10 mouse cellular contexts compared by ENCODE assay signal in the genomic region with DNA sequence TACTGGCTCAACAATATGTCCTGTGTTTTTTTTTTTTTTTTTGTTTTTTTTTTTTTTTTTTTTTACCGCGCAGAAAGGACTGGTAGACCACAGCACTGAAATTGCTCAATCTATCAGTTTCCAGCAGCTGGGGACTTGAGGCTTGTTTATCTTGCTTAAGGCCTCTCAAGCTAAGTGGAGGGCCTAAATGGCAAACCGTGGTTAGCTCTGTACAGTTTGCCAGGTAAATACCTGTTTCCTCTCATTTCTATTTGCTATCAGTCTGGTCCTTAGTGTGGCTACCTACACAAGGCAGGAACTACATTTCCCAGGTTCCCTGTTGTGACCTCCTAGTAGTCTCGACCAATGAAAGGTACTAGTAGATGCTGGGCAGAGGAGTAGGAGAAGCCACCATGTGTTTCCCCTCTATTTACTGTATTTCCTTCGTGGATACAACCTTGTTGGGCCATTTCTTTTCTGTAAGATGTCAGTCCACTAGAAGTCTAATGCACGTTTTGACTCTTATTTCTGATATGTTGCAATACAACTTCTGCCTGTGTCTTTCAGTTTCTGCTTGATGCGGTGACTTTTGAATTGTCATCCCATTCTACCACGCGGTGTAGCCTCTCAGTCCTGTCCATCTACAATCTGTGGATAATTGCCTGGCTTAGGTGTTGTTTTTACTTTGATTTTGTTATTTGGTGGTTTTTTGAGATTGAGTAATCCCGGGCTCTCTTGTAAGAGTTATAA.
DNase-seq lines count a peak whose midpoint lies in the region; ATAC-seq and TF ChIP-seq lines count a peak whose summit lies in the region.
"Had no signal": no experiment of that assay in that cellular context is flagged by ENCODE, and none has a peak within 500 bp of the region (broad histone marks: within the 10 kb centered on the region; RNA-seq: fewer than 3 reads in every experiment).

No protein-coding gene starts in this region.

- H3K79me2 ChIP-seq in MEL (ENCODE audit: control insufficient read depth, insufficient read depth, low read length, poor library complexity), result no peaks in the 10 kb centered on the region
- H3K79me2 ChIP-seq in macrophage (ENCODE audit: inconsistent target), result no peaks in the 10 kb centered on the region

- TF ChIP-seq RAD21 in MEL (IDR thresholded peaks at IDR 0.05; ENCODE audit: low read depth, low read length), result no peak

- H3K27me3 ChIP-seq in MEL (ENCODE audit: control insufficient read depth in 1 of 2, insufficient read depth in 2 of 2, low read length in 2 of 2), result no peaks in the 10 kb centered on the region
- no peaks in the 10 kb centered on the region for H3K27me3 ChIP-seq in liver, postnatal 0 days (ENCODE audit: insufficient read depth, low read length)
- no peaks in the 10 kb centered on the region for H3K27me3 ChIP-seq in midbrain, embryonic 16.5 days (ENCODE audit: control insufficient read depth, insufficient read depth, low read depth, low read length)
- H3K27me3 ChIP-seq in forebrain, embryonic 15.5 days, result no peaks in the 10 kb centered on the region
- H3K27me3 ChIP-seq: heart, embryonic 13.5 days had no signal

- H3K27ac ChIP-seq in MEL (ENCODE audit: control insufficient read depth, low read depth, low read length) (0 out of 2 replicates have a peak overlapping the region, but pooled peaks have one; percentile 27), macrophage (no peak overlapping the region)
- H3K27ac ChIP-seq in liver, postnatal 0 days (ENCODE audit: low read depth), result no peak overlapping the region; the same call in 1 of the 2 replicates
- H3K27ac ChIP-seq in midbrain, embryonic 16.5 days (ENCODE audit: low read length), result no peak overlapping the region
- H3K27ac ChIP-seq in forebrain, embryonic 15.5 days (replicated peaks), result no peak overlapping the region
- H3K27ac ChIP-seq: heart, embryonic 13.5 days had no signal

- H3K4me1 ChIP-seq in MEL (ENCODE audit: control insufficient read depth in 1 of 2, insufficient read depth in 2 of 2, low read length in 2 of 2), result peaks cover 2 to 3% of the 10 kb centered on the region in 2 experiments
- H3K4me1 ChIP-seq in liver, postnatal 0 days (ENCODE audit: insufficient read depth), result 0 out of 2 replicates have a peak, but pooled peaks cover 2% of the 10 kb centered on the region
- H3K4me1 ChIP-seq in midbrain, embryonic 16.5 days (ENCODE audit: control insufficient read depth, insufficient read depth, low read length), result no peaks in the 10 kb centered on the region
- no peaks in the 10 kb centered on the region for H3K4me1 ChIP-seq in forebrain, embryonic 15.5 days
- H3K4me1 ChIP-seq: heart, embryonic 13.5 days had no signal

- peak; percentile 78 to 83 for TF ChIP-seq EP300 in MEL (IDR thresholded peaks at IDR 0.05; ENCODE audit: low read depth in 1 of 2, low read length in 2 of 2)
- peak; percentile 76 for TF ChIP-seq EP300 in liver, postnatal 0 days (IDR thresholded peaks at IDR 0.05; ENCODE audit: low read depth)

- DNase-seq in MEL (ENCODE audit: low read depth, low spot score), result peak; percentile 86
- DNase-seq in liver, postnatal 0 days, result peak; percentile 24
- no peak for DNase-seq in cerebellum, adult 9-11 months
- DNase-seq in cerebellum, postnatal 10 days, result no peak

- TF ChIP-seq CTCF in MEL (IDR thresholded peaks at IDR 0.05 in 2 of 3, conservative IDR thresholded peaks at IDR 0.05 in 1 of 3; ENCODE audit: control insufficient read depth in 1 of 3, insufficient read depth in 1 of 3, low read depth in 2 of 3, low read length in 3 of 3, poor library complexity in 1 of 3, severe bottlenecking in 1 of 3), result no peak
- no peak for TF ChIP-seq CTCF in liver, postnatal 0 days (IDR thresholded peaks at IDR 0.05; ENCODE audit: low read depth)

- H3K36me3 ChIP-seq in MEL (ENCODE audit: control insufficient read depth in 1 of 2, insufficient read depth in 2 of 2, low read length in 2 of 2) (peaks cover 0 to 10% of the 10 kb centered on the region in 2 experiments; a peak in 2 of 4 replicates), macrophage (ENCODE audit: inconsistent target) (no peaks in the 10 kb centered on the region)
- no peaks in the 10 kb centered on the region for H3K36me3 ChIP-seq in liver, postnatal 0 days (replicated peaks; ENCODE audit: insufficient read depth, low read length)
- no peaks in the 10 kb centered on the region for H3K36me3 ChIP-seq in midbrain, embryonic 16.5 days (ENCODE audit: control insufficient read depth, insufficient read depth, low read length)
- H3K36me3 ChIP-seq in forebrain, embryonic 15.5 days, result no peaks in the 10 kb centered on the region
- H3K36me3 ChIP-seq: heart, embryonic 13.5 days had no signal

- H3K9ac ChIP-seq in MEL (ENCODE audit: control insufficient read depth, low read depth, low read length, poor library complexity, severe bottlenecking), result peak overlapping the region; percentile 15; the same call in 1 of the 2 replicates
- no peak overlapping the region for H3K9ac ChIP-seq in liver, postnatal 0 days (replicated peaks)
- no peak overlapping the region for H3K9ac ChIP-seq in midbrain, embryonic 16.5 days (ENCODE audit: low read depth, low read length)
- H3K9ac ChIP-seq in forebrain, embryonic 15.5 days (replicated peaks), result no peak overlapping the region
- H3K9ac ChIP-seq: heart, embryonic 13.5 days had no signal

- ATAC-seq in erythroblast, adult 5-6 weeks (replicated peaks; ENCODE audit: low FRiP score, poor library complexity, severe bottlenecking), result peak; percentile 93
- peak; percentile 89 for ATAC-seq in liver, postnatal 0 days
- no peak for ATAC-seq in midbrain, embryonic 16.5 days
- ATAC-seq in forebrain, embryonic 15.5 days (replicated peaks), result no peak
- ATAC-seq: hindbrain, embryonic 16.5 days had no signal

- 42% methylated on average over 10 of the region's 10 CpGs for WGBS in liver, postnatal 0 days (ENCODE audit: insufficient replicate concordance)
- WGBS in macrophage (ENCODE audit: missing documents), result 3% methylated on average over 8 of the region's 10 CpGs
- WGBS in midbrain, embryonic 16.5 days, result 89% methylated on average over 10 of the region's 10 CpGs
- 88% methylated on average over 10 of the region's 10 CpGs for WGBS in forebrain, embryonic 15.5 days

- H3K4me2 ChIP-seq in liver, postnatal 0 days (ENCODE audit: low read depth, low read length), result peak overlapping the region; percentile 39
- no peak overlapping the region for H3K4me2 ChIP-seq in midbrain, embryonic 16.5 days (ENCODE audit: low read length)
- no peak overlapping the region for H3K4me2 ChIP-seq in forebrain, embryonic 15.5 days (replicated peaks)
- H3K4me2 ChIP-seq: heart, embryonic 13.5 days had no signal

- TF ChIP-seq POLR2A in MEL (IDR thresholded peaks at IDR 0.05; ENCODE audit: control insufficient read depth in 1 of 2, insufficient read depth in 1 of 2, low read depth in 1 of 2, low read length in 2 of 2, poor library complexity in 1 of 2), result no peak

- H3K4me3 ChIP-seq in MEL (ENCODE audit: control insufficient read depth in 1 of 2, insufficient read depth in 1 of 2, low read depth in 2 of 2, low read length in 2 of 2) (peak overlapping the region; percentile 22 to 46), macrophage (ENCODE audit: inconsistent target) (peak overlapping the region; percentile 19; the same call in 1 of the 2 replicates)
- H3K4me3 ChIP-seq in liver, postnatal 0 days (ENCODE audit: low read depth, low read length), result peak overlapping the region; percentile 0; the same call in 1 of the 2 replicates
- no peak overlapping the region for H3K4me3 ChIP-seq in midbrain, embryonic 16.5 days (ENCODE audit: low read depth, low read length)
- no peak overlapping the region for H3K4me3 ChIP-seq in forebrain, embryonic 15.5 days
- H3K4me3 ChIP-seq: heart, embryonic 13.5 days had no signal

- H3K9me3 ChIP-seq in MEL (replicated peaks; ENCODE audit: insufficient read depth, low read length), result no peaks in the 10 kb centered on the region
- H3K9me3 ChIP-seq in liver, postnatal 0 days (ENCODE audit: low read length), result no peaks in the 10 kb centered on the region
- no peaks in the 10 kb centered on the region for H3K9me3 ChIP-seq in midbrain, embryonic 16.5 days (replicated peaks; ENCODE audit: control insufficient read depth, low read length, poor library complexity, severe bottlenecking)
- H3K9me3 ChIP-seq in forebrain, embryonic 15.5 days, result no peaks in the 10 kb centered on the region
- H3K9me3 ChIP-seq: heart, embryonic 13.5 days had no signal

TF ChIP-seq in MEL, 35 proteins besides CTCF, POLR2A, EP300 and RAD21 (continues in another document):
- no peak for TF ChIP-seq MXI1 (IDR thresholded peaks at IDR 0.05; ENCODE audit: low read depth, low read length)
- TF ChIP-seq ZNF384 (IDR thresholded peaks at IDR 0.05; ENCODE audit: low read depth, low read length), result peak; percentile 99
- no peak for TF ChIP-seq CHD1 (IDR thresholded peaks at IDR 0.05; ENCODE audit: low read depth, low read length)
- TF ChIP-seq GABPA (IDR thresholded peaks at IDR 0.05; ENCODE audit: low read depth, low read length), result no peak
- peak; percentile 19; the same call in 1 of the 2 replicates for TF ChIP-seq SIN3A (IDR thresholded peaks at IDR 0.05; ENCODE audit: low read length)
- TF ChIP-seq JUND (IDR thresholded peaks at IDR 0.05; ENCODE audit: low read depth, low read length), result no peak
- TF ChIP-seq MAZ (IDR thresholded peaks at IDR 0.05; ENCODE audit: low read depth, low read length), result no peak
- TF ChIP-seq RCOR1 (IDR thresholded peaks at IDR 0.05; ENCODE audit: low read depth, low read length), result no peak
- no peak for TF ChIP-seq MEF2A (IDR thresholded peaks at IDR 0.05; ENCODE audit: extremely low read depth, insufficient replicate concordance, low read depth, low read length, poor library complexity, severe bottlenecking)
- TF ChIP-seq MYB (IDR thresholded peaks at IDR 0.05; ENCODE audit: low read depth, low read length), result peak; percentile 34; the same call in 1 of the 2 replicates
- no peak; the same call in 1 of the 2 replicates for TF ChIP-seq ZKSCAN1 (IDR thresholded peaks at IDR 0.05; ENCODE audit: low read depth, low read length)
- no peak for TF ChIP-seq SMC3 (IDR thresholded peaks at IDR 0.05; ENCODE audit: low read depth, low read length)
- peak; percentile 82 for TF ChIP-seq MAX (IDR thresholded peaks at IDR 0.05; ENCODE audit: low read length)
- peak; percentile 76; the same call in 1 of the 2 replicates for TF ChIP-seq MYC (IDR thresholded peaks at IDR 0.05; ENCODE audit: low read depth, low read length)
- peak; percentile 87 for TF ChIP-seq TCF12 (IDR thresholded peaks at IDR 0.05; ENCODE audit: low read depth, low read length)
- no peak for TF ChIP-seq UBTF (IDR thresholded peaks at IDR 0.05; ENCODE audit: borderline replicate concordance, insufficient read depth, low read depth, low read length)
- TF ChIP-seq E2F4 (IDR thresholded peaks at IDR 0.05; ENCODE audit: borderline replicate concordance, low read depth, low read length), result no peak
- TF ChIP-seq TBP (IDR thresholded peaks at IDR 0.05; ENCODE audit: low read depth, low read length), result 0 out of 2 replicates have a peak, but pooled peaks have one; percentile 32
- TF ChIP-seq POLR2AphosphoS2 (IDR thresholded peaks at IDR 0.05; ENCODE audit: low read length), result no peak
- peak; percentile 60 for TF ChIP-seq ETS1 (IDR thresholded peaks at IDR 0.05; ENCODE audit: low read depth, low read length)
- peak; percentile 92 for TF ChIP-seq HCFC1 (IDR thresholded peaks at IDR 0.05; ENCODE audit: low read depth, low read length)

Comparison
In these comparisons a context has a peak if more than half of its experiments do, and no peak if none do; other contexts are left out.
1. DNase-seq: peak in MEL (single experiment) and liver, postnatal 0 days (single experiment); none in cerebellum, adult 9-11 months (single experiment) and cerebellum, postnatal 10 days (0 of 2).
2. H3K4me3 ChIP-seq: peak in MEL (2 of 2), liver, postnatal 0 days (single experiment) and macrophage (single experiment); none in midbrain, embryonic 16.5 days (single experiment) and forebrain, embryonic 15.5 days (single experiment).
3. ATAC-seq: peak in erythroblast, adult 5-6 weeks (single experiment) and liver, postnatal 0 days (single experiment); none in midbrain, embryonic 16.5 days (single experiment) and forebrain, embryonic 15.5 days (single experiment).